Mouse (Mus musculus): ENCODE data around the gene Il20rb. TPM values are rescaled to one million over a fixed set of nuclear protein-coding genes. Genes with fewer than 3 reads are reported as not detected.
A peak's percentile ranks its signal among the peaks of the same experiment; 100 is the strongest.

Gene Il20rb
- polyA plus RNA-seq, 1 experiment: 8.3 TPM

DNA sequence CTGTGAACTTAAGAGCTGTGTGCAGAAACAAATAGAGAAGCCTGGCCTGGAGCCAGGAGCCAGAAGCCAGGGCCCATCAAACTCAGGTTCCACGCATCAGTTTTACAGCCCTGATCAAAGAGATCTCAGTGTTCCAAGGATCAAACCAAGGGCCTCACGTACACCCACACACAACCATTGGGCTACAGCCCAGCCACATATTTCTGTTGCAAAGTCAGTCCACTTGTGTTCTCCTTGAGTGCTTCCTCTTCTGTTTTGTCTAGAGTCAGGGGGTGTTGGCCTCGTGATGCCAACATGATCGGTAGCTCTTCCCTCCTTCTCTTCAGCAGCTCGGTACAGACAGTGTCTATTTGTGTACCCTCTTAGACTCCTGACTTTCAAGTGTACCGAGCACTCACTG lies 34.2 kb downstream of the Il20rb start:
- WGBS: 62% methylated on average over 6 of the region's 6 CpGs
- TF ChIP-seq POLR2A (IDR thresholded peaks at IDR 0.05; ENCODE audit: control insufficient read depth, extremely low read depth, insufficient read depth, low read length, poor library complexity) (no peak), CTCF (IDR thresholded peaks at IDR 0.05; ENCODE audit: borderline replicate concordance, control insufficient read depth, extremely low read depth, insufficient read depth, low read length, poor library complexity) (no peak)
- Histone ChIP-seq H3K36me3 (ENCODE audit: control insufficient read depth, insufficient read depth, low read length) (no peaks in the 10 kb centered on the region), H3K4me3 (ENCODE audit: control insufficient read depth, insufficient read depth, low read length) (no peak overlapping the region), H3K27ac (ENCODE audit: control insufficient read depth, insufficient read depth, low read length) (no peak overlapping the region), H3K4me1 (replicated peaks; ENCODE audit: control insufficient read depth, insufficient read depth, low read length) (peaks cover 28% of the 10 kb centered on the region), H3K27me3 (ENCODE audit: control insufficient read depth, insufficient read depth, low read length) (no peaks in the 10 kb centered on the region)
- no peak for DNase-seq

DNA sequence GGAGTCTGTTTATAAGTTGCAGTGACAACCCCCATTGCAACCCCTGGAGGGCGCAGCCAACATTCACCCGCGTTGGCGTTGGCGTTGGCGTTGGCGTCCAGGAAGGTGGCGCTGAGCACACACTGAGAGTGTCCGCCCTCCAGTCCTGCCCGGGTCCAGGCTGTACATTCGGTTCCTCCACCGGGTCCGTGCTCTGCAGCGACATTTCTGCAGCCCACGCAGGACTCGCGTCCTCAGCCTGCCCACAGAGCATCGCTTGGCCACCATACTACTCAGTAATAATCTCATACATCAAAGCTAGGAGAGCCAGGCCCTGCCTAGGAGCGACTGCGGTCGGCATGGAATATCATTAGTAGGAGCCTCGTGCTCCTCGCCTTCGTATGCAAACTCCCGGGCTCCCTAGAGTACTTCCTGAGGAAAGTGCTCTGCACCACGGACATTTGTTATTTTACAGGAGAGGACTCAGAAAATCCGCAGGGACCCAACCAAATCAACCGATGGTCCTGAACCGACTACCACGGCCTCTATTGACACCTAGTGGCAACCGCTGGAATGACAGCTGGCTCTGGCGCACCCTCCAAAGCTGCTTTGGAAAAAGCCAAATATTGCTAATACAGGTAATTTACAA lies 40.4 kb downstream of the Il20rb start:
- peaks cover 13% of the 10 kb centered on the region for H3K4me1 ChIP-seq (replicated peaks; ENCODE audit: control insufficient read depth, insufficient read depth, low read length)
- 4% methylated on average over 32 of the region's 32 CpGs for WGBS
- peak; percentile 75 for DNase-seq
- no peaks in the 10 kb centered on the region for H3K27me3 ChIP-seq (ENCODE audit: control insufficient read depth, insufficient read depth, low read length)
- H3K27ac ChIP-seq (ENCODE audit: control insufficient read depth, insufficient read depth, low read length): no peak overlapping the region
- H3K4me3 ChIP-seq (ENCODE audit: control insufficient read depth, insufficient read depth, low read length): peak overlapping the region; percentile 36
- no peaks in the 10 kb centered on the region for H3K36me3 ChIP-seq (ENCODE audit: control insufficient read depth, insufficient read depth, low read length)
- peak; percentile 74; the same call in 1 of the 2 replicates for TF ChIP-seq CTCF (IDR thresholded peaks at IDR 0.05; ENCODE audit: borderline replicate concordance, control insufficient read depth, extremely low read depth, insufficient read depth, low read length, poor library complexity)
- no peak for TF ChIP-seq POLR2A (IDR thresholded peaks at IDR 0.05; ENCODE audit: control insufficient read depth, extremely low read depth, insufficient read depth, low read length, poor library complexity)

DNA sequence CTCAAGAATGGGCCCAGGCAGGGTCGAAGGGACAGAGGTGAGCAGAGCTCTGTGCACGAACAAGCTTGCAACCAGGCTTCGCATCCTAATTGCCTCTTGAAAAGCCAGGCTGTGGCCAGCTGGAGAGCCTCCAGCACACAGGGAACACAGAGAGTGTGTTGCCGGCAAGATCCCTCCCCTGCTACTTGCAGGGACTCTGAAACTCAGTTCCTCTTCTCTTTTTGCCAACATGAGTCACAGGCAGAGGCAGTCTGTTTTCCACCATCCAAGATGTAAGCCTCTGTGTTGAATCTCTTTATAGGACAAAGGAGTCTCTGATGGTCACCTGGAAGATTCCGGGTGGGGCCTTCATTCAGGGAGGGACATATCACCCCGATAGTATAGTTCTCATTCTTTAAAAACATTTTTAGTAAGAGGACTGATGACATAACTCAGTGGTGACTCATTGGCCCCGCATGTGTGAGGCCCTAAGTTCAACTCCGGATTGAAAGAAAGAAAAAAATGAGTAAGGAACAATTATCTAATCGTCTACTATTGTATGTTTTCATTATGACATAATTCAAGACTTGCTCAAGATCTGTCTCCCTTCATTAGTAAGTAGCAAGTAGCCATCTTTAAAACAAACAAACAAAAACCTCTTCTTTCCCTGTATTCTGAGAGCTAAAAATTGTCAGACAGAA lies 46.3 kb downstream of the Il20rb start:
- no peak overlapping the region for H3K4me3 ChIP-seq (ENCODE audit: control insufficient read depth, insufficient read depth, low read length)
- peaks cover 2% of the 10 kb centered on the region; the same call in 1 of the 2 replicates for H3K4me1 ChIP-seq (replicated peaks; ENCODE audit: control insufficient read depth, insufficient read depth, low read length)
- DNase-seq: no peak
- no peaks in the 10 kb centered on the region for H3K27me3 ChIP-seq (ENCODE audit: control insufficient read depth, insufficient read depth, low read length)
- WGBS: 68% methylated on average over 9 of the region's 9 CpGs
- H3K36me3 ChIP-seq (ENCODE audit: control insufficient read depth, insufficient read depth, low read length): no peaks in the 10 kb centered on the region
- H3K27ac ChIP-seq (ENCODE audit: control insufficient read depth, insufficient read depth, low read length): no peak overlapping the region
- TF ChIP-seq POLR2A (IDR thresholded peaks at IDR 0.05; ENCODE audit: control insufficient read depth, extremely low read depth, insufficient read depth, low read length, poor library complexity): no peak
- TF ChIP-seq CTCF (IDR thresholded peaks at IDR 0.05; ENCODE audit: borderline replicate concordance, control insufficient read depth, extremely low read depth, insufficient read depth, low read length, poor library complexity): no peak

DNA sequence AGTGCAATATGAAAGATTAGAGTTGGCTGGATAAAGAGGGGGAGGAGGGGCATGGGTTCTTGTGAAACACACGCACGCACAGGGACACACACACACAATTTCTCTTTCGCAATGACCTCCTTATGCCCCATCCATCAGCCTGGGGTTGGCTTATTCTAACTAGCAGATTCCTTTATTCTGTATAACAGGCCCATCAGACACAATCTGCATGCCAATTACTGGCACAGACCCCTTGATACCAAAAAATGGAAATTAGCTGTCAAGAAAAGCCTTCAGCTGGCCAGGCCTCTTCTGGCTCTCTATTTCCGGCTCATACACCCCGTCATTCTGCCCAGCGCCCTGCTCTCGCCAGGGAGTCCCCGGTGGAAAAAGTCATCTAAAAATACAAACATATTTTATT lies 47.1 kb downstream of the Il20rb start:
- Histone ChIP-seq H3K27ac (ENCODE audit: control insufficient read depth, insufficient read depth, low read length) (no peak overlapping the region), H3K36me3 (ENCODE audit: control insufficient read depth, insufficient read depth, low read length) (no peaks in the 10 kb centered on the region), H3K27me3 (ENCODE audit: control insufficient read depth, insufficient read depth, low read length) (no peaks in the 10 kb centered on the region), H3K4me3 (ENCODE audit: control insufficient read depth, insufficient read depth, low read length) (no peak overlapping the region), H3K4me1 (replicated peaks; ENCODE audit: control insufficient read depth, insufficient read depth, low read length) (peaks cover 2% of the 10 kb centered on the region; the same call in 1 of the 2 replicates)
- 94% methylated on average over 8 of the region's 8 CpGs for WGBS
- no peak for DNase-seq
- TF ChIP-seq CTCF (IDR thresholded peaks at IDR 0.05; ENCODE audit: borderline replicate concordance, control insufficient read depth, extremely low read depth, insufficient read depth, low read length, poor library complexity): no peak
- TF ChIP-seq POLR2A (IDR thresholded peaks at IDR 0.05; ENCODE audit: control insufficient read depth, extremely low read depth, insufficient read depth, low read length, poor library complexity): no peak

DNA sequence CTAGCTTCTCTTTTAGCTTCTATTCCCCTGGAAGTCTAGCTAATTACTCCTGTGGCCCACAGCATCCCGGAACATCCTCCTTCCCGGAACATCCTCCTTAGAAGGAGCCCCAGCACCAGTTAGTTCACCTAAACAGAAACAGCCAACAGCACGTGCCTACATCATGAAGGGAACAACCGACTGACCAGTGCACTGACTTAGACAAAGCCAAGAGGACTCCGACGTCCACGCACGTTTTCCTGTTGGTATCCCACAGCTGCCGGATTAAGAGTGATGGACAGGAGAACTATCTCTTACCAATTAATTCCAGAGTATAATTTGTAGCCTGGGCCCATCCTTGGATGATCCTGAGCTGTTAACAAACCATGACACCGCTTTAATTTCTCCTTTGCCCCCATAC lies 47.6 kb downstream of the Il20rb start:
- Histone ChIP-seq H3K27me3 (ENCODE audit: control insufficient read depth, insufficient read depth, low read length) (no peaks in the 10 kb centered on the region), H3K27ac (ENCODE audit: control insufficient read depth, insufficient read depth, low read length) (no peak overlapping the region), H3K4me1 (replicated peaks; ENCODE audit: control insufficient read depth, insufficient read depth, low read length) (peaks cover 2% of the 10 kb centered on the region; the same call in 1 of the 2 replicates), H3K4me3 (ENCODE audit: control insufficient read depth, insufficient read depth, low read length) (no peak overlapping the region), H3K36me3 (ENCODE audit: control insufficient read depth, insufficient read depth, low read length) (no peaks in the 10 kb centered on the region)
- WGBS: 96% methylated on average over 10 of the region's 10 CpGs
- no peak for DNase-seq
- no peak for TF ChIP-seq POLR2A (IDR thresholded peaks at IDR 0.05; ENCODE audit: control insufficient read depth, extremely low read depth, insufficient read depth, low read length, poor library complexity)
- TF ChIP-seq CTCF (IDR thresholded peaks at IDR 0.05; ENCODE audit: borderline replicate concordance, control insufficient read depth, extremely low read depth, insufficient read depth, low read length, poor library complexity): no peak

DNA sequence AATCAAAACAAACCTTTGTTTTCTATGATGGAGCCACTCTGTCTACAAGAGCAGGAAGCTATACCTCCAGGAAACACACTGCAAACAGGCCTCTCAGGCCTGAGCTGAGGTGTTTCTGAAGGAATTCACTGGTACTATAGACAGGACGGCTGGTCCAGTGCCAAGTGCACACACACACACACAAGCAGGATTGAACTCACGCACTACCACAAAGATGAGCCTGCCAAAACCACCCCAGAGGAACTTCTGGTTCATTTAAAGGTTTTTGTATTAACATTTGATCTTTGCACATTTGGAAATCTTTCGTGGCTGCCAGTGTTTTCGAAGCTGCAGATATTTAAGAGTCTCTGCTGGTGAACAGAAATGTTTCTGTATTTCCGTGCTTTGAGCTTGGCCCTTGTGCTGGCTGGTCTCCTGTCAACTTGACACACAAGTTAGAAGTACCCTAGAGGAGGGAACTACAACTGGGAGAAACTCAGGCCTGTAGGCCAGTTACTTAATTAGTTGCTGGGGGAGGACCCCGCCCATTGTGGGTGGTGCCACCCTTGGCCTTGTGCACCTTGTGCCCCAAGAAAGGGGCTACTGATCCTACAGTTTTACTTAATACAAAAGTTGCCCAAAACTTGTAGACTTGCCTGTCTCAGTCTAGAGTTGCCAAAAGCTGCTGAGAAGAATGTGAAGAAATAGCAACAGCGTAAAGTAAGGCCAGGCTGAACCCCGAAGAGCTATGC lies 49.6 kb downstream of the Il20rb start:
- Histone ChIP-seq H3K4me3 (ENCODE audit: control insufficient read depth, insufficient read depth, low read length) (no peak overlapping the region), H3K36me3 (ENCODE audit: control insufficient read depth, insufficient read depth, low read length) (no peaks in the 10 kb centered on the region), H3K27me3 (ENCODE audit: control insufficient read depth, insufficient read depth, low read length) (no peaks in the 10 kb centered on the region), H3K4me1 (replicated peaks; ENCODE audit: control insufficient read depth, insufficient read depth, low read length) (peaks cover 2% of the 10 kb centered on the region; the same call in 1 of the 2 replicates), H3K27ac (ENCODE audit: control insufficient read depth, insufficient read depth, low read length) (no peak overlapping the region)
- no peak for DNase-seq
- 91% methylated on average over 8 of the region's 8 CpGs for WGBS
- no peak for TF ChIP-seq CTCF (IDR thresholded peaks at IDR 0.05; ENCODE audit: borderline replicate concordance, control insufficient read depth, extremely low read depth, insufficient read depth, low read length, poor library complexity)
- no peak for TF ChIP-seq POLR2A (IDR thresholded peaks at IDR 0.05; ENCODE audit: control insufficient read depth, extremely low read depth, insufficient read depth, low read length, poor library complexity)

All from thymus, adult 2 months (tissue).